Mouse (Mus musculus) midbrain, embryonic 11.5 days (tissue): ENCODE measurements at regions not wholly inside any gene's neighbourhood (a gene's known extent, or its start where the extent isn't known, plus 50 kb on each side); places are given as distances from the start of the nearest gene placed in this dataset.

Source experiments
- ATAC-seq: fragments of 200-750 bp; cut with Nextera tagmentation; 2 replicates; pipeline ENCODE4 v1.8.0; 2017; ENCODE audit warnings: moderate TSS enrichment, moderate library complexity; ENCODE audit not compliant: low FRiP score
- DNase-seq: peaks from one replicate; pipeline ENCODE4 v3.0.0; 2015; ENCODE audit warnings: low spot score; ENCODE audit errors: missing footprints
- H3K27ac ChIP-seq: fragments of 300-500 bp; sonication (generic); 2 replicates; pipeline ENCODE4 v1.5.1; 2014; ENCODE audit warnings: low read depth, low read length
- H3K27me3 ChIP-seq: fragments of 300-500 bp; sonication (generic); 2 replicates; pipeline ENCODE4 v1.6.1; 2014; ENCODE audit warnings: mild to moderate bottlenecking, low read length, moderate library complexity, mixed read lengths; ENCODE audit not compliant: control insufficient read depth, insufficient read depth
- H3K36me3 ChIP-seq: fragments of 300-500 bp; sonication (generic); 2 replicates; pipeline ENCODE4 v1.6.1; 2014; ENCODE audit warnings: mild to moderate bottlenecking, low read length, moderate library complexity, mixed read lengths; ENCODE audit not compliant: control insufficient read depth, insufficient read depth
- H3K4me1 ChIP-seq: fragments of 300-500 bp; sonication (generic); 2 replicates; pipeline ENCODE4 v1.6.1; 2014; ENCODE audit warnings: low read length; ENCODE audit not compliant: control insufficient read depth, insufficient read depth
- H3K4me2 ChIP-seq: fragments of 300-500 bp; sonication (generic); 2 replicates; pipeline ENCODE4 v1.6.1; 2014; ENCODE audit warnings: mild to moderate bottlenecking, moderate library complexity
- H3K4me3 ChIP-seq: fragments of 300-500 bp; sonication (generic); 2 replicates; pipeline ENCODE4 v1.5.1; 2014; ENCODE audit warnings: low read depth, low read length
- H3K9ac ChIP-seq: fragments of 300-500 bp; sonication (generic); 2 replicates; pipeline ENCODE4 v1.6.1; 2014; ENCODE audit warnings: low read length
- H3K9me3 ChIP-seq: fragments of 300-500 bp; sonication (generic); 2 replicates; pipeline ENCODE4 v1.6.1; 2016; ENCODE audit warnings: low read length; ENCODE audit not compliant: control insufficient read depth
- WGBS: fragments of 180-500 bp; shearing (Covaris S2); extraction: QIAGEN DNeasy Blood & Tissue Kit; methylation state at CpG from one replicate; pipeline ENCODE4 v1.1.7; 2014; 5-methylcytosine and 5-hydroxymethylcytosine counted together

DNA sequence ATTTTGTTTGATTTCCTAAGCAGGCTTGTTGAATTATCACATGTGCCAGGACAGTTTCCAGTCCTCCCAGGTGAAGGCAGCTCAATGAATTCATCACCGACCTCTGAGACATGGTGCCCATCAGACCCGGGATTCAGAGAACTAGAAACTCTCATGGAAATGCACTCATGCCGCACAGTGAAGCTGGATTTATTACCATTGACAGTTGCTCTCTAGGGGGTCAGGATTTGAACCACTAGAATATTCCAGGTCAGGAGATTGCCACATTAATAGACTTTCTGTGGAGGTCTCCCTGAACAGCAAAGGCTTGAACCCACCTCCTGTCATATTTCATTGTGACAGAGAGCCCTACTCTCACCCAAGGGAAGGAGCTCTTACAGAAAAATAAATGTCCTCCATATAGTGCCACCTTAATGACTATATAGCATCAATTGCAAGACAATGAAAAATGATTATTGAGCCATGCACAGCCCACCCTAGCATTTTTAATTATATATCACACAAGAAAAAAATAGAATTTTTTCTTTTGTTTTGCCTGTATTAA, 397.6 kb upstream of the Acvr2a start:
- DNase-seq = no peak
- no peaks in the 10 kb centered on the region for H3K4me1 ChIP-seq
- no peaks in the 10 kb centered on the region for H3K36me3 ChIP-seq
- no peak overlapping the region for H3K4me2 ChIP-seq
- no peak overlapping the region for H3K9ac ChIP-seq
- no peaks in the 10 kb centered on the region for H3K9me3 ChIP-seq
- peak; percentile 47; the same call in 1 of the 2 replicates for ATAC-seq
- no peak overlapping the region for H3K27ac ChIP-seq
- no peak overlapping the region for H3K4me3 ChIP-seq
- WGBS = 74% methylated on average over 3 of the region's 3 CpGs
- H3K27me3 ChIP-seq = no peaks in the 10 kb centered on the region

DNA sequence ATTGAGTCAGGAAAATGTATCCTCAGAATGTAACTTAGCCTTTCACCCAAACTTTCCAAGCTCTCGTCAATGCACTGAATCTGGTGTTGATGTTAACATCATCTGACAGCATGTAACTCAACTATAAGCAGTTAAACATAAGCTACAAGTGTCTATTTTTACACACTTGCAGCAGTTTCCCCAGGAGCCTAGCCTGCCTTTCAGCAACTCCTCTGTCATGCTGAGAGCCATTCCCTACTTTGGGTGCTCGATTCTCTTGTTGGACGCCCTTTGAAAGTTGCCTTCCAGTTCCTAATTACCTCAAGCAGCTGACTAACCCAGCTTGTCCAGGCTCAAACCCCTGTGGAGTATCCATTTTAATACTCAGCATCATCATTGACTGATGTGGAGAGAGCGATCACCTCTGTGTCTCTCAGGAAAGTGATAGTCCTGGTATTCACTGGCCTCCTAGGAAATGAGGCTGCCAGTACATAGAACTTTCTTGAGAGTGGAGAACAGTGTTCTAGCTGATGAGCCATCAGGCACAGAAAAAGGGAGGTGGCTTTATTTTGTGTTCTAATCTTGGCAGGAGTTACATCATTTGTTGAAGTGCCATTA, 396.8 kb upstream of the Acvr2a start:
- H3K4me1 ChIP-seq = no peaks in the 10 kb centered on the region
- no peak overlapping the region for H3K4me2 ChIP-seq
- H3K4me3 ChIP-seq = no peak overlapping the region
- ATAC-seq (no peak), DNase-seq (no peak)
- no peaks in the 10 kb centered on the region for H3K9me3 ChIP-seq
- H3K27me3 ChIP-seq = no peaks in the 10 kb centered on the region
- H3K27ac ChIP-seq = no peak overlapping the region
- H3K9ac ChIP-seq = no peak overlapping the region
- no peaks in the 10 kb centered on the region for H3K36me3 ChIP-seq
- WGBS = 43% methylated on average over 4 of the region's 4 CpGs

DNA sequence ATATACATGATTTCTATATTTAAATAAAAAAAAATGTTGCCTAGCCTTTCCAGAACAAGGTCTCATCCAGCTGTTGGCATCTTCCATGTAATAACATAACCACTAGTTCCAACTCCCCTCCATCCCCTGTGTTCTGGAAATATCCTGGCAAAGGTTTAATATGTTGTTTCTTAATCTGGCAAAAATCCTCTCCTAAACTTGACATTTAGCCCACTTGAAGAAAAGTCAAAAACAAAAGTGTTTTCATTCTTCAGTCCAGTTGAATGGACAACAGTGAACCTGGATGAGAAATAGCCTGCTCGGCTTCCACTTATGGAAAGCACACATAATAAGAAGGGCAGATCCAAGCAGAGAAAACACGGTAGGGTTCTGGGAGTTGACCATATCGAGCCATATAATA, 393.1 kb upstream of the Acvr2a start:
- WGBS = 92% methylated on average over 3 of the region's 3 CpGs
- H3K4me2 ChIP-seq = no peak overlapping the region
- H3K36me3 ChIP-seq = no peaks in the 10 kb centered on the region

DNA sequence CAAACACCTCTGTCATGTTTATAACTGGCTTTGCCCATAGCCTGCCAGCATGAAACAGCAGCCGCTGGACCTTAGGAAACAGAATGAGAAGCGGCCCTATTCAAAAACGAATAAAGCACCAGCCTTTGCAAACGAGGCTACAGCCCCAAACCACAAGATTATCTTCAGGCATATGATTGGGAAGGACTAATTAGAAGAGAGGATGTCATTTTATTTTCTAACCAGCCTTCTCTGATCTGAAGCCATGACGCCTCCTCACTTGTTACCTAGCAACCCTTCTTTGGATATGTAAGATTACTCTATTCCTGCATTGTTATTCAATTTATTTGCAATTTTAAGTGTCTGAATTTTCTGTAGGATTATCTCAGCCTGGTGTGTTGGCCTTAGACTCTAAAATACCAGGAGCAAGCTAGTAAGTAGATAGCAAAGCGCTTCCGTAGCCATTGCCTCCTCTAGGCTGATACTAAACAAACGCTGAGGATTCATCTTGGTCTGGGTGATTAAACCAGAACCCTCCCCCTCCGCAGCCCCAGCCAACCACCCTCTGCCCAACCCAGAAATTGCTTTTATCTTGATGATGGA, 390.0 kb upstream of the Acvr2a start:
- Histone ChIP-seq H3K9me3 (no peaks in the 10 kb centered on the region), H3K4me2 (peak overlapping the region; percentile 38), H3K36me3 (no peaks in the 10 kb centered on the region), H3K27ac (peak overlapping the region; percentile 59), H3K9ac (peak overlapping the region; percentile 30; the same call in 1 of the 2 replicates), H3K4me1 (peaks cover 27% of the 10 kb centered on the region), H3K4me3 (no peak overlapping the region), H3K27me3 (no peaks in the 10 kb centered on the region)
- DNase-seq = peak; percentile 91
- WGBS = 7% methylated on average over 9 of the region's 9 CpGs
- ATAC-seq = peak; percentile 83

More for the DNA sequence above, 393.1 kb upstream of the Acvr2a start:
- no peak for DNase-seq
- Histone ChIP-seq H3K27me3 (no peaks in the 10 kb centered on the region), H3K4me3 (no peak overlapping the region), H3K4me1 (peaks cover 26% of the 10 kb centered on the region), H3K9ac (no peak overlapping the region), H3K9me3 (no peaks in the 10 kb centered on the region), H3K27ac (no peak overlapping the region)
- no peak for ATAC-seq

DNA sequence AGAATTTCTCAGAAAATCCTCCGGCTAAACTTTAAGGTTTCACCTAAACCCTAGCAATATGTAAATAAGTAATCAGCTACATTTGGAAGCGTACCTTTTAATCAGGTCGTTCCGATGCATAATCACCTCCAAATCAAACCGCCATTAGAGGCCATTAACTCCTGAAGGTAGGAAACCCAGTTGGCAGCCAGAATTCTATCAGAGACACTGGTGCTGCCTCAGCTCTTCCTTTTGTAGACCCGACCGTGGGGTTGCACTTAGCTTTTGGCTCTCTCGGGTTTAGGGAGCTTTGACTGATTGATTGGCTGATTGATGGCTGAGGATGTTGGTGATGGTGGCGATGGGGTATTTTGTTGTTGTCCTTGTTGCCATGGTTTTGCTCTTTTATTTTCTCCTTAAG, 389.3 kb upstream of the Acvr2a start:
- peak; percentile 92 for DNase-seq
- ATAC-seq = peak; percentile 22; the same call in 1 of the 2 replicates
- H3K27ac ChIP-seq = no peak overlapping the region; the same call in 1 of the 2 replicates
- H3K36me3 ChIP-seq = no peaks in the 10 kb centered on the region
- no peak overlapping the region for H3K4me3 ChIP-seq
- H3K27me3 ChIP-seq = no peaks in the 10 kb centered on the region
- H3K4me2 ChIP-seq = peak overlapping the region; percentile 38
- WGBS = 17% methylated on average over 9 of the region's 9 CpGs
- H3K4me1 ChIP-seq = peaks cover 27% of the 10 kb centered on the region
- H3K9ac ChIP-seq = no peak overlapping the region
- H3K9me3 ChIP-seq = no peaks in the 10 kb centered on the region

DNA sequence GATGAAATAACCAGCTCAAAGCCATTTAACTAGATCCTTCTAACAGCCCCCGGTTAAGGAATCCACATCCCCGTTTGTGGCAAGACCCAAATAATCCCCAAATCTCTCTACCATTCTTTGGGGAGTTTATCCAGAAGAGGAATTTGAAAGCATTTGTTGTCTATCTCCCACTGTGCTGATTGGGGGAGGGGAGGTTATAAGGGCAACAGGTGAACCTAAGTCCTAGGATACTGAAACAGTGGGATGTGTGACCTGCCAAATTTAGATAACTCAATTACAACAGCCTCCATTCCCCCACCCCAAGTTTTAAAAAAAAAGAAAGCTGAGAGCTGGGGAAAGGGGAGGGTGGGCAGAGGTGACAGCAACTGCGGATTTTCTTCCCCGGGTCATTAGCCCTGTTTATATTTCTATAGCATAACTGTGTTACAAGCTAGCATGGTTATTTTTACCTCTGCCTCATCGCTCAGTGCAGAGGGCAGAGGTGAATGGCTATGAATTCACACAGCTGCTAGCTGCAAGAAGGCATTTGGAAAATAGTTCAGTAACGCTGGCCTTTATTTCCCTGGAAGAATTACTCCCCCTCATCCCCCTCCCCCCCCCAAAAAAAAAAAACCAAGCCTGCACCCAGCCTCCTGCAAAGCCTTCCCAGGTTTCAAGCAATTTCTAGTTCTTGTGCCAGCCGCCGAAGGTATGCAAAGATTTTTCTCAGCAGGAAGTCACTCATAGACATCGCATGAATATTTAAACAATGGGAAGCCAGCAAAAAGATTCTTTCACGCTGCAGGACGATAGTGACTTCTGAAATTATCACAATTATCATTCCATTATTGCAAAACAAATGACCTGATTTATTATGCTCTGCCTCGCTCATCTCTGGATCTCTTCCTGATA, 388.5 kb upstream of the Acvr2a start:
- Histone ChIP-seq H3K9ac (no peak overlapping the region), H3K4me1 (peaks cover 27% of the 10 kb centered on the region), H3K4me3 (no peak overlapping the region), H3K27me3 (no peaks in the 10 kb centered on the region), H3K27ac (no peak overlapping the region), H3K4me2 (no peak overlapping the region), H3K36me3 (no peaks in the 10 kb centered on the region), H3K9me3 (no peaks in the 10 kb centered on the region)
- ATAC-seq = 0 out of 2 replicates have a peak, but pooled peaks have one; percentile 26
- WGBS = 13% methylated on average over 12 of the region's 12 CpGs
- DNase-seq = no peak

DNA sequence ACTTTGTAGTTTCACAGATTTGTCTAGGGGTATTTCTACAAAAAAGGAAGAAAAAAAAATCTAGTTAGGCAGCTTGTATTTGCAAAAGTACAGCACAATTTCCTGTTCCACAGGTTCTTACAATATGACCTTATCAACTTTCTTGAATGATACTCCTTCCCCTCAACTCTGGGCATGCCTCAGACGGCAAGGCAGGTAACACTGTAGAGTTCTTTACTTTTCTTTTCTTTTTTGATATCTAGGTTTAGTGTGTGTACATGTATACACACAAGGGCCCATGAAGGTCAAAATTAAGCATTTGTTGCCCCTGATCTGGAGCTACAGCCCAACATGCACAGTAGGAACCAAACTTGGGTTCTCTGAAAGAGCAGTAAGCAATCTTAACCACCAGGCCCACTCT, 381.4 kb upstream of the Acvr2a start:
- no peak overlapping the region for H3K27ac ChIP-seq
- ATAC-seq = no peak
- DNase-seq = no peak
- 88% methylated on average over 1 of the region's 1 CpGs for WGBS
- no peak overlapping the region for H3K4me3 ChIP-seq
- no peaks in the 10 kb centered on the region for H3K27me3 ChIP-seq
- H3K36me3 ChIP-seq = no peaks in the 10 kb centered on the region
- H3K9me3 ChIP-seq = no peaks in the 10 kb centered on the region
- no peak overlapping the region for H3K9ac ChIP-seq
- no peak overlapping the region for H3K4me2 ChIP-seq
- no peaks in the 10 kb centered on the region for H3K4me1 ChIP-seq

DNA sequence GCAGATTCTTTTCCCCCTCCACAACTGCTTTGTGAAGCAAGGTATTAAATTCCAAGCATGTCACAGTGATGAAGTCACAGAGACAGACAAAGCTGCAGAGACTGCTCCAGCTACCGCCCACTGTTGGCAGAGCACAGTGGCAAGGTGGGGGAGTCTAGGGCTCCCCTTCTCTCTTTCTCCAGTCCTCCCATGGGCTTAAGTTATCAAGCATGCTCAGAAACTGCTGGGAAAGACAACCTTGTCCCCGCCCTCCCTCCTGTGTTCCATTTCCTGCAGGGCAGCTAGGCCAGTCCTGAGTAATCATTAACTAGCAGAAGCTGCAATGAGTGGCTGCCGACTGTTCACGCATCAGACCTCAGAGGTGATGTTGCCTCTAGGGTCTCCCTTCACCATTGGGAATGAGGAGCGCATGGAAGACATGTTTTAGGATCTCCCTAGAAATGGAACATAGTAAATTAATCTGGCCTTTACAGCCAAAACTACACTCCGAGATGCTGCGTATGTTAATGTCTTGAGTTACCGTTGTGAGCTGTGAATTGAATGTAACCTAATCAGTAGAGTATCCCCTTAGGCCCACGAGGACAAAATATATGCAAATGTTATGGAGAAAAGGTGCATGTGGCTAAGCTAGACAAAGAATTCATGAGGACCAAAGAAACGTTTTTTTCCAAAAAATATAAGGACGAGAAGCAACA, 372.5 kb upstream of the Acvr2a start:
- ATAC-seq (peak; percentile 61; the same call in 1 of the 2 replicates), DNase-seq (no peak)
- Histone ChIP-seq H3K9ac (no peak overlapping the region), H3K9me3 (no peaks in the 10 kb centered on the region), H3K4me3 (no peak overlapping the region), H3K27me3 (no peaks in the 10 kb centered on the region), H3K27ac (no peak overlapping the region), H3K4me2 (no peak overlapping the region), H3K36me3 (no peaks in the 10 kb centered on the region), H3K4me1 (peaks cover 6% of the 10 kb centered on the region)
- 64% methylated on average over 11 of the region's 11 CpGs for WGBS
